Mouse (Mus musculus): ENCODE data around the gene Gm5565. TPM values are rescaled to one million over a fixed set of nuclear protein-coding genes. Genes with fewer than 3 reads are reported as not detected.
"Not testable (repeated sequence)": the region's sequence is repeated elsewhere in the genome, so short reads cannot be mapped to it uniquely, and the experiment has no call there.

Gene Gm5565
- total and polyA plus RNA-seq, 2 experiments from 2014 or later, result not detected

GRCm38 (mm10) chr5:146190501-146191269 is 30.3 kb upstream of the Gm5565 start:
- Histone ChIP-seq H3K4me2 (ENCODE audit: low read depth) (no peak overlapping the region), H3K9me3 (ENCODE audit: low read length) (no peaks in the 10 kb centered on the region), H3K27ac (ENCODE audit: low read depth, low read length) (no peak overlapping the region), H3K9ac (no peak overlapping the region), H3K4me3 (ENCODE audit: low read depth, low read length) (no peak overlapping the region), H3K36me3 (ENCODE audit: insufficient read depth) (no peaks in the 10 kb centered on the region), H3K4me1 (ENCODE audit: insufficient read depth) (no peaks in the 10 kb centered on the region), H3K27me3 (ENCODE audit: insufficient read depth, low read length) (no peaks in the 10 kb centered on the region)
- 63% methylated on average over 3 of the region's 3 CpGs for WGBS
- ATAC-seq, result no peak
- no peak for TF ChIP-seq CTCF (IDR thresholded peaks at IDR 0.05; ENCODE audit: low read depth)
- no peak for DNase-seq

GRCm38 (mm10) chr5:146190093-146190492 is 29.8 kb upstream of the Gm5565 start:
- H3K36me3 ChIP-seq (ENCODE audit: insufficient read depth), result no peaks in the 10 kb centered on the region
- H3K4me3 ChIP-seq (ENCODE audit: low read depth, low read length), result no peak overlapping the region
- ATAC-seq (no peak), DNase-seq (no peak)
- H3K27ac ChIP-seq (ENCODE audit: low read depth, low read length), result no peak overlapping the region
- no peaks in the 10 kb centered on the region for H3K27me3 ChIP-seq (ENCODE audit: insufficient read depth, low read length)
- WGBS, result 73% methylated on average over 4 of the region's 4 CpGs
- H3K4me2 ChIP-seq (ENCODE audit: low read depth), result no peak overlapping the region
- H3K4me1 ChIP-seq (ENCODE audit: insufficient read depth), result no peaks in the 10 kb centered on the region
- TF ChIP-seq CTCF (IDR thresholded peaks at IDR 0.05; ENCODE audit: low read depth), result no peak
- H3K9me3 ChIP-seq (ENCODE audit: low read length), result no peaks in the 10 kb centered on the region
- no peak overlapping the region for H3K9ac ChIP-seq

GRCm38 (mm10) chr5:146188712-146189111 is 28.4 kb upstream of the Gm5565 start:
- Histone ChIP-seq H3K27me3 (ENCODE audit: insufficient read depth, low read length) (no peaks in the 10 kb centered on the region), H3K27ac (ENCODE audit: low read depth, low read length) (no peak overlapping the region), H3K9me3 (ENCODE audit: low read length) (no peaks in the 10 kb centered on the region), H3K4me2 (ENCODE audit: low read depth) (no peak overlapping the region), H3K36me3 (ENCODE audit: insufficient read depth) (no peaks in the 10 kb centered on the region), H3K4me1 (ENCODE audit: insufficient read depth) (no peaks in the 10 kb centered on the region), H3K9ac (no peak overlapping the region), H3K4me3 (ENCODE audit: low read depth, low read length) (no peak overlapping the region)
- no peak for TF ChIP-seq CTCF (IDR thresholded peaks at IDR 0.05; ENCODE audit: low read depth)
- ATAC-seq (no peak), DNase-seq (no peak)
- 88% methylated on average over 7 of the region's 7 CpGs for whole genome bisulfite sequencing

GRCm38 (mm10) chr5:146188144-146188543 is 27.8 kb upstream of the Gm5565 start:
- 76% methylated on average over 1 of the region's 1 CpGs for WGBS

GRCm38 (mm10) chr5:146187441-146187840 is 27.1 kb upstream of the Gm5565 start:
- H3K4me2 ChIP-seq (ENCODE audit: low read depth); H3K4me3 ChIP-seq (ENCODE audit: low read depth, low read length); H3K9me3 ChIP-seq (ENCODE audit: low read length); H3K9ac ChIP-seq; H3K27me3 ChIP-seq (ENCODE audit: insufficient read depth, low read length); H3K27ac ChIP-seq (ENCODE audit: low read depth, low read length); ATAC-seq; H3K4me1 ChIP-seq (ENCODE audit: insufficient read depth); H3K36me3 ChIP-seq (ENCODE audit: insufficient read depth): not testable (repeated sequence)
- WGBS, result 33% methylated on average over 5 of the region's 5 CpGs
- peak; percentile 76 for TF ChIP-seq CTCF (IDR thresholded peaks at IDR 0.05; ENCODE audit: low read depth)
- DNase-seq, result peak; percentile 54

More at GRCm38 (mm10) chr5:146188144-146188543, 27.8 kb upstream of the Gm5565 start:
- peak; percentile 25; the same call in 1 of the 2 replicates for TF ChIP-seq CTCF (IDR thresholded peaks at IDR 0.05; ENCODE audit: low read depth)
- Histone ChIP-seq H3K4me2 (ENCODE audit: low read depth) (no peak overlapping the region), H3K27ac (ENCODE audit: low read depth, low read length) (no peak overlapping the region), H3K9ac (no peak overlapping the region), H3K27me3 (ENCODE audit: insufficient read depth, low read length) (no peaks in the 10 kb centered on the region), H3K36me3 (ENCODE audit: insufficient read depth) (no peaks in the 10 kb centered on the region), H3K9me3 (ENCODE audit: low read length) (no peaks in the 10 kb centered on the region), H3K4me3 (ENCODE audit: low read depth, low read length) (no peak overlapping the region), H3K4me1 (ENCODE audit: insufficient read depth) (no peaks in the 10 kb centered on the region)
- DNase-seq, result no peak
- ATAC-seq, result no peak

- not testable (repeated sequence) for H3K9ac ChIP-seq; H3K4me2 ChIP-seq (ENCODE audit: low read depth); H3K4me3 ChIP-seq (ENCODE audit: low read depth, low read length); H3K4me1 ChIP-seq (ENCODE audit: insufficient read depth); ATAC-seq; H3K36me3 ChIP-seq (ENCODE audit: insufficient read depth); H3K9me3 ChIP-seq (ENCODE audit: low read length); H3K27ac ChIP-seq (ENCODE audit: low read depth, low read length); H3K27me3 ChIP-seq (ENCODE audit: insufficient read depth, low read length); DNase-seq
- 74% methylated on average over 4 of the region's 4 CpGs for WGBS
Observed at GRCm38 (mm10) chr5:146185204-146185603, 24.9 kb upstream of the Gm5565 start, which contains the start of gene 1700001J03Rik. Gene 1700001J03Rik, minus strand, starts transcription at chr5:146185304.

GRCm38 (mm10) chr5:146172744-146173143 is 12.4 kb upstream of the Gm5565 start:
- not testable (repeated sequence) for H3K4me3 ChIP-seq (ENCODE audit: low read depth, low read length); H3K36me3 ChIP-seq (ENCODE audit: insufficient read depth); H3K27ac ChIP-seq (ENCODE audit: low read depth, low read length); H3K4me1 ChIP-seq (ENCODE audit: insufficient read depth); H3K4me2 ChIP-seq (ENCODE audit: low read depth); H3K27me3 ChIP-seq (ENCODE audit: insufficient read depth, low read length); DNase-seq; H3K9ac ChIP-seq; H3K9me3 ChIP-seq (ENCODE audit: low read length); ATAC-seq
- 66% methylated on average over 4 of the region's 4 CpGs for WGBS

GRCm38 (mm10) chr5:146170621-146171020 is 10.3 kb upstream of the Gm5565 start, which contains the start of gene Gm6309:
Gene Gm6309, minus strand, starts transcription at chr5:146170721.
- H3K36me3 ChIP-seq (ENCODE audit: insufficient read depth); H3K4me1 ChIP-seq (ENCODE audit: insufficient read depth); DNase-seq; ATAC-seq; H3K4me3 ChIP-seq (ENCODE audit: low read depth, low read length); H3K27me3 ChIP-seq (ENCODE audit: insufficient read depth, low read length); H3K4me2 ChIP-seq (ENCODE audit: low read depth); H3K9ac ChIP-seq; H3K9me3 ChIP-seq (ENCODE audit: low read length); H3K27ac ChIP-seq (ENCODE audit: low read depth, low read length): not testable (repeated sequence)
- WGBS, result 74% methylated on average over 2 of the region's 2 CpGs

- H3K9me3 ChIP-seq (ENCODE audit: low read length); DNase-seq; ATAC-seq; H3K27me3 ChIP-seq (ENCODE audit: insufficient read depth, low read length); H3K4me2 ChIP-seq (ENCODE audit: low read depth); H3K4me3 ChIP-seq (ENCODE audit: low read depth, low read length); H3K36me3 ChIP-seq (ENCODE audit: insufficient read depth); H3K4me1 ChIP-seq (ENCODE audit: insufficient read depth); H3K27ac ChIP-seq (ENCODE audit: low read depth, low read length); H3K9ac ChIP-seq: not testable (repeated sequence)
- WGBS, result 93% methylated on average over 4 of the region's 4 CpGs
Observed at GRCm38 (mm10) chr5:146158326-146158725, 2.0 kb downstream of the Gm5565 start.

All from forebrain, postnatal 0 days (tissue).